Mouse (Mus musculus) liver, embryonic 18 days (tissue): ENCODE data around the gene Chd8. TPM values are rescaled to one million over a fixed set of nuclear protein-coding genes. Genes with fewer than 3 reads are reported as not detected.

Experiments used
- polyA plus RNA-seq: library from polyadenylated mRNA; depleted of rRNA; stranded (reverse); fragments of >200 nt; gene quantifications from 2 replicates; pipeline ENCODE4 v1.2.3, GENCODE M21; 2012; rRNA removed

Chd8 gene
- polyA plus RNA-seq: 10.3 and 12.0 TPM in 2 replicates

GRCm38 (mm10) chr14:52257484-52258213, at the start of gene Chd8:
Gene Chd8 (minus strand): TSS chr14:52257780.

DNA sequence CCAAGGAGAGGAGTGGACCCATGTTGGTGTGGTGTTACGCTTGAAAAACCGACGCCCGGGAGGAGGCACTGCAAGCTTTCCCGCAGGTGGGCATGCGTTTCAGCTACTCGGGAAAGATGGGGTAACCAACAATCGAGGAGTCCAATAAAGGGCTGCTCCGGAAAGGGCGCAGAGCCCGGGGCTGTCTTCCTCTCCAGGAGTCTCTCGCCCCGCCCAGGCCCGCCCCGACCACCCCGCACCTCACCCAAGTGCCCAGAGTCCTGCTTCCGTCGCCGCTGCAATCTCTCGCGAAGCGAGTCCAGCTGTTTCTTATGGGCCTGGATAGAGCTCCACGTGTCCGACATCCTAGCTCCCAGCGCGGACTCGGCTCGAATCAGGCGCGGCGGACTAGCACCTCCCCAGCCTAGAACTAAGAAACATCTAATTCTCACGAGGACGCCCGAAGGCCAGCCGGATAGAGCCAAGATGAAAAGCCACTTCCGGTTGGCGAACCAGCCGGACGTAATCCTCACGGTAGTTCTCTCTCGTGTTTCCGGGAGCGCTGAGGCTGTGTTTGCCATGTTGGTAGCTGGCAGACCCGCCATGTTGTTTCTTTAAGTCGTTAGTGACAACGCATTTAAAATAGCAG, 47.2 kb upstream of the Chd8 start, which contains the start of gene Mettl3:
Mettl3 (minus strand) TSS at position 485 of the 628 bp plus-strand sequence.

GRCm38 (mm10) chr14:52278932-52279746, 21.6 kb upstream of the Chd8 start, which contains the start of the genes Tox4 and Rab2b:
Gene Tox4 (plus strand): TSS chr14:52279146.
Gene Rab2b (minus strand): TSS chr14:52279545.

GRCm38 (mm10) chr14:52197156-52197878, 60.3 kb downstream of the Chd8 start, which contains the start of gene Supt16:
Gene Supt16 (minus strand): TSS chr14:52197416.

Other genes with a start within 250 kb of the Chd8 start
- 0.07 and 0.16 TPM in 2 replicates for gene Tmem253, start 242.1 kb downstream of the Chd8 start, polyA plus RNA-seq
- 16.5 and 18.1 TPM in 2 replicates for gene Zfp219, start 237.0 kb downstream of the Chd8 start, polyA plus RNA-seq
- gene Olfr221, start 215.3 kb downstream of the Chd8 start, polyA plus RNA-seq: 0.05 TPM in 2 replicates
- 128 and 133 TPM in 2 replicates for gene Hnrnpc, start 153.8 kb downstream of the Chd8 start, polyA plus RNA-seq
- gene Rpgrip1, start 147.1 kb downstream of the Chd8 start, polyA plus RNA-seq: 0.91 and 1.1 TPM in 2 replicates
- gene Supt16, start 60.4 kb downstream of the Chd8 start, polyA plus RNA-seq: 15.5 and 16.5 TPM in 2 replicates
- 10.3 and 11.0 TPM in 2 replicates for gene Tox4, start 21.4 kb upstream of the Chd8 start, polyA plus RNA-seq
- gene Rab2b, start 21.8 kb upstream of the Chd8 start, polyA plus RNA-seq: 3.7 and 4.0 TPM in 2 replicates
- 10.9 and 11.1 TPM in 2 replicates for gene Mettl3, start 47.3 kb upstream of the Chd8 start, polyA plus RNA-seq
- 1.3 TPM in 2 replicates for gene Sall2, start 71.0 kb upstream of the Chd8 start, polyA plus RNA-seq
- not detected in 2 replicates for gene Olfr1513, start 98.6 kb upstream of the Chd8 start, polyA plus RNA-seq
- not detected in 2 replicates for gene Olfr1512, start 121.4 kb upstream of the Chd8 start, polyA plus RNA-seq
- not detected in 2 replicates for gene Olfr1511, start 139.6 kb upstream of the Chd8 start, polyA plus RNA-seq
- not detected in 2 replicates for gene Olfr1510, start 156.6 kb upstream of the Chd8 start, polyA plus RNA-seq
- gene Olfr1509, start 185.2 kb upstream of the Chd8 start, polyA plus RNA-seq: not detected in 2 replicates
- not detected in 2 replicates for gene Olfr1508, start 209.7 kb upstream of the Chd8 start, polyA plus RNA-seq
- gene Olfr1507, start 238.0 kb upstream of the Chd8 start, polyA plus RNA-seq: not detected in 2 replicates